Mouse (Mus musculus): ENCODE measurements around the gene Atxn1l. TPM values are rescaled to one million over a fixed set of nuclear protein-coding genes. Genes with fewer than 3 reads are reported as not detected.

Atxn1l gene
- polyA plus RNA-seq, 2 experiments: 9.6 to 16.2 TPM

DNA sequence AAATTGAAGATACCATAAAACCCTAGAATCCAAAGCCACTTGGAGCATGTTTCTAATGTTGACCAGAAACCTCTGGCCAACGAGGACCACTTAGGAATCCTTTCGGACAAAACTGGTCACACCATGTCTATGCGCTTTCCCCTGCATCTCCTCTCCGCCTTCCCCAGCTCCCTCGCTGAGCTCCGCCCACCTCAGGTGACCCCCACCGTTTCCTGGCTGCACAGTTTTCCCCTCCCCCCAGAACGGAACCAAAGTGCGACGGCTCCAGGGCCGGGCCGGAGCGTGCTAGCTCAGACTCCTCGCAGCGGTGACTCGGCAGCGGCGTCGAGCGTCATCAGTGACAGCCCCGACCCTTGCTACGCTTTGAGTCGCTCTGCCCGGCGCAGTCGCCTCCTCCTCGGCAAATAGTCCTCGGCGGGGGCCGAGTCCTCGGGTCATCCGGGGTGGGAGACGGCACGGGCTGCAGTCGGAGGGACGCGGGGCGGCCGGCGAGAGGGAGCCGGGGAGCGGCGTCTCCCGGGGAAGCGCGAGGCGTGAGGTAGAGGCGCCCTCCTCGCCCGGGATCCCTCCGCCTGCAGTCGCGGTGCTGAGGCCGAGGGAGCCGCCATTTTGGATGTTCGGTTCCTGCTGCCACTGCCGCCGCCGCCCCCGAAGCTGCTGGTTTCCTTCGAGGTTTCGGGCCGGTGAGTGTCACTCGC is 40.9 kb upstream of the Atxn1l start, which contains the start of gene Ap1g1:
Gene Ap1g1 (plus strand): TSS at position 275 of the 698 bp plus-strand sequence.
- Histone ChIP-seq H3K9ac (ENCODE audit: low read depth, low read length, severe bottlenecking) (peak within 1 kb of the TSS; percentile 91), H3K27me3 (ENCODE audit: control insufficient read depth, insufficient read depth, low read length) (no peaks in the 10 kb centered on the region), H3K36me3 (ENCODE audit: control insufficient read depth, insufficient read depth, low read length) (no peaks in the 10 kb centered on the region), H3K4me1 (ENCODE audit: control insufficient read depth, insufficient read depth, low read length) (peaks cover 10% of the 10 kb centered on the region), H3K27ac (replicated peaks; ENCODE audit: low read depth, low read length) (peak within 1 kb of the TSS; percentile 97), H3K4me3 (replicated peaks; ENCODE audit: low read length) (peak within 1 kb of the TSS; percentile 92), H3K9me3 (ENCODE audit: control insufficient read depth, low read length) (no peaks in the 10 kb centered on the region), H3K4me2 (replicated peaks; ENCODE audit: low read depth, low read length, severe bottlenecking) (peak within 1 kb of the TSS; percentile 59)
- ATAC-seq (ENCODE audit: low FRiP score, low read depth): peak; percentile 99
- peak; percentile 99 for DNase-seq (ENCODE audit: low spot score)
- peak; percentile 79; the same call in 1 of the 2 replicates for TF ChIP-seq POLR2A (IDR thresholded peaks at IDR 0.05; ENCODE audit: borderline replicate concordance, extremely low read depth, insufficient read depth, insufficient read length)
- under 1% methylated on average over 49 of the region's 64 CpGs for WGBS

- TF ChIP-seq POLR2A (IDR thresholded peaks at IDR 0.05; ENCODE audit: borderline replicate concordance, extremely low read depth, insufficient read depth, insufficient read length): no peak
- peaks cover 10% of the 10 kb centered on the region for H3K4me1 ChIP-seq (ENCODE audit: control insufficient read depth, insufficient read depth, low read length)
- H3K27me3 ChIP-seq (ENCODE audit: control insufficient read depth, insufficient read depth, low read length): no peaks in the 10 kb centered on the region
- H3K9ac ChIP-seq (ENCODE audit: low read depth, low read length, severe bottlenecking): peak overlapping the region; percentile 91; the same call in 1 of the 2 replicates
- DNase-seq (ENCODE audit: low spot score) (no peak), ATAC-seq (ENCODE audit: low FRiP score, low read depth) (no peak)
- peak overlapping the region; percentile 92 for H3K4me3 ChIP-seq (replicated peaks; ENCODE audit: low read length)
- WGBS: 24% methylated on average over 5 of the region's 5 CpGs
- H3K9me3 ChIP-seq (ENCODE audit: control insufficient read depth, low read length): no peaks in the 10 kb centered on the region
- peak overlapping the region; percentile 59 for H3K4me2 ChIP-seq (replicated peaks; ENCODE audit: low read depth, low read length, severe bottlenecking)
- no peaks in the 10 kb centered on the region for H3K36me3 ChIP-seq (ENCODE audit: control insufficient read depth, insufficient read depth, low read length)
- H3K27ac ChIP-seq (replicated peaks; ENCODE audit: low read depth, low read length): no peak overlapping the region
Measured at GRCm38 (mm10) chr8:109777851-109778250, 40.3 kb upstream of the Atxn1l start.

- H3K27ac ChIP-seq (replicated peaks; ENCODE audit: low read depth, low read length): no peak overlapping the region
- H3K36me3 ChIP-seq (ENCODE audit: control insufficient read depth, insufficient read depth, low read length): no peaks in the 10 kb centered on the region
- H3K4me2 ChIP-seq (replicated peaks; ENCODE audit: low read depth, low read length, severe bottlenecking): no peak overlapping the region
- 62% methylated on average over 3 of the region's 3 CpGs for WGBS
- TF ChIP-seq POLR2A (IDR thresholded peaks at IDR 0.05; ENCODE audit: borderline replicate concordance, extremely low read depth, insufficient read depth, insufficient read length): no peak
- no peak overlapping the region for H3K9ac ChIP-seq (ENCODE audit: low read depth, low read length, severe bottlenecking)
- H3K27me3 ChIP-seq (ENCODE audit: control insufficient read depth, insufficient read depth, low read length): no peaks in the 10 kb centered on the region
- no peak for DNase-seq (ENCODE audit: low spot score)
- no peak for ATAC-seq (ENCODE audit: low FRiP score, low read depth)
- H3K9me3 ChIP-seq (ENCODE audit: control insufficient read depth, low read length): no peaks in the 10 kb centered on the region
- H3K4me3 ChIP-seq (replicated peaks; ENCODE audit: low read length): no peak overlapping the region
- no peaks in the 10 kb centered on the region for H3K4me1 ChIP-seq (ENCODE audit: control insufficient read depth, insufficient read depth, low read length)
Measured at GRCm38 (mm10) chr8:109773154-109773553, 35.6 kb upstream of the Atxn1l start.

- Histone ChIP-seq H3K36me3 (ENCODE audit: control insufficient read depth, insufficient read depth, low read length) (no peaks in the 10 kb centered on the region), H3K27me3 (ENCODE audit: control insufficient read depth, insufficient read depth, low read length) (no peaks in the 10 kb centered on the region), H3K4me3 (replicated peaks; ENCODE audit: low read length) (no peak overlapping the region), H3K4me2 (replicated peaks; ENCODE audit: low read depth, low read length, severe bottlenecking) (no peak overlapping the region), H3K4me1 (ENCODE audit: control insufficient read depth, insufficient read depth, low read length) (no peaks in the 10 kb centered on the region), H3K27ac (replicated peaks; ENCODE audit: low read depth, low read length) (no peak overlapping the region), H3K9me3 (ENCODE audit: control insufficient read depth, low read length) (no peaks in the 10 kb centered on the region), H3K9ac (ENCODE audit: low read depth, low read length, severe bottlenecking) (no peak overlapping the region)
- DNase-seq (ENCODE audit: low spot score): no peak
- WGBS: 68% methylated on average over 7 of the region's 7 CpGs
- ATAC-seq (ENCODE audit: low FRiP score, low read depth): no peak
- no peak for TF ChIP-seq POLR2A (IDR thresholded peaks at IDR 0.05; ENCODE audit: borderline replicate concordance, extremely low read depth, insufficient read depth, insufficient read length)
Measured at GRCm38 (mm10) chr8:109766081-109766480, 28.5 kb upstream of the Atxn1l start.

GRCm38 (mm10) chr8:109764031-109764430 is 26.5 kb upstream of the Atxn1l start:
- Histone ChIP-seq H3K27me3 (ENCODE audit: control insufficient read depth, insufficient read depth, low read length) (no peaks in the 10 kb centered on the region), H3K9ac (ENCODE audit: low read depth, low read length, severe bottlenecking) (no peak overlapping the region), H3K27ac (replicated peaks; ENCODE audit: low read depth, low read length) (no peak overlapping the region), H3K4me2 (replicated peaks; ENCODE audit: low read depth, low read length, severe bottlenecking) (no peak overlapping the region), H3K36me3 (ENCODE audit: control insufficient read depth, insufficient read depth, low read length) (no peaks in the 10 kb centered on the region), H3K4me3 (replicated peaks; ENCODE audit: low read length) (no peak overlapping the region), H3K4me1 (ENCODE audit: control insufficient read depth, insufficient read depth, low read length) (no peaks in the 10 kb centered on the region), H3K9me3 (ENCODE audit: control insufficient read depth, low read length) (no peaks in the 10 kb centered on the region)
- no peak for TF ChIP-seq POLR2A (IDR thresholded peaks at IDR 0.05; ENCODE audit: borderline replicate concordance, extremely low read depth, insufficient read depth, insufficient read length)
- ATAC-seq (ENCODE audit: low FRiP score, low read depth) (no peak), DNase-seq (ENCODE audit: low spot score) (no peak)
- 84% methylated on average over 6 of the region's 6 CpGs for WGBS

Data from limb, embryonic 14.5 days (tissue).